Mouse (Mus musculus): Measurements from ENCODE around the gene Prcd. TPM values are rescaled to one million over a fixed set of nuclear protein-coding genes. Genes with fewer than 3 reads are reported as not detected.

Gene Prcd
- polyA plus RNA-seq (2012; ENCODE audit: low replicate concordance), result not detected in 2 replicates

DNA sequence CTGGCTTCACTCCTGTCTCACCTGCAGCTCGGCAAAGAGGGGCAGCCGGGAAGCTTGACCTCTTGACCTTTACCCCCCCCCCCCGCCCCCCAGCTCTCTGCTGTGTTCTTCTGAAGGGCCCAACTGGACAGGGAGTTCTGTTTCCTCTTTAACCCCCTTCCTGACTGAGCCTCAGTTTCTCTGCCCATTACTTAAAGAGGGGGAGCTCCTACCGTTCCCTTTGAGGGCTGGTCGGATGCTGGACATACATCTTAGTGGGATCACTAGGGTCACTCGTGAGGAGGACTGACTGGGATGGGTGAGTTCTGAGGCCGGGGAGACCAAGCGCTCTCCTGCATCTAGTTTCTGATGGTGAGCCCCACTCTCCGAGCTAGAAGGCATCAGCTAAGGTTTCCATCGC is at the start of gene Prcd:
Gene Prcd (plus strand): TSS at position 301 of the 400 bp plus-strand sequence.

DNA sequence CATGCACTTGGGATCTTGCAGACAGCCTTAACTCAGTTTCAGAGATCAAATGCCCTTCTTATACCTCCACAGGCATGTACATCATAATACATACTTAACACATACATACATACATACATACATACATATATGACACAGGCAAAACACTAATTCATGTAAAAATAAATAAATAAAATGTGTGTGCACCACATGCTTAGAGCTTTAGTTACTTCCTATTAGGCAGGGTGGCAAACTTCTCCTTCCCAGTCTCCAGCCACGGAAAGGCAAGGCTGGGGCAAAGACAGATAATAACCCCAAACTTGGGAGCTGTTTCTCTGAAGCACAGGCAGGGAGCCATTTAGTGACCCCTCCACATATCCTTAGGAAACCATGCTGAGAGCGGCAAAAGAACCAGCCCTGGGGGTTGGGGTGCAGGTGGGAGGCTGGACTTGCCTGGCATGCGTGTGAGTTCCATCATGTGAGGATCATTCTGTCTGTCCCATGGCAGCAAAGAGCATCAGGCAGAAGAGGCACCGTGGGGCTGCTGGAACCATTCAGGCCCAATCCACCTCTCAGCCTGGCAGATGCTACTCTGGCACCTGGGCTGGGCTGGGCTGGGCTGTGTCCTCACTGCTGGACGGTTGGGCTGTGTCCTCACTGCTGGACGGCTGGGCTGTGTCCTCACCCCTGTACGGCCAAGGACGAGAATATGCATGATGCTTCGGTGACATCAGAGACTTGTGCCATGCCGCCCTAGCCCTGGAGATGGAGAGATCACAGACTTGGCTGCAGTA is 26.8 kb upstream of the Prcd start, which contains the start of gene Rhbdf2:
Gene Rhbdf2 (minus strand): TSS at position 721 of the 773 bp plus-strand sequence.

DNA sequence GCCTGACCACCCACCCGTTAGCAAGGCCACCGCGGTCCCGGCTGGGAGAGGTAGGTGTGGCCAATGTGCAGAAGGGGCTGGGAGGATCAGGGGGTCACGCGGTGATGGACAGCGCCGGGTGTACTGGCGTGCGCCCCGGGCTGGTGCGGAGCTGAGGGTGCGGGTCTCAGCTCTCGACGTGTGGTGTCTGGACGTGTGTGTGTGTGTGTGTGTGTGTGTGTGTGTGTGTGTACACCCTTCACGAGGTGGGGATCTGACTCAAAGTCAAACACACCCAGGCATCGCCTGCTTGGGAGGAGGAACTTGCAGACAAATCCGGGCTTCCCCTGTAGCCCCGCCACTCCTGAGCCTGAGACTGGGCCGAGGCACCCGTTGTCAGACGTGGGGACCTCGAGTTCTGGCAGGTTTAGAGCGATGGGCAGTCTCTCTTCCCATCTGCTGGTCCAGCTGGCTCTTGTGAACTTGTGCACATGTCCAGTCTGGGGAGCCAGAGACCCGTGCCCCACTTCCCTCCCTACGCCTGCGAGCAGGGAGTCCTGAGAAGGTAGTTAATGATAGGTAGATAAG is 1.0 kb downstream of the Prcd start, which contains the start of gene Cygb:
Gene Cygb (minus strand): TSS at position 59 of the 567 bp plus-strand sequence.

Other genes with a start within 250 kb of the Prcd start
- gene Rnf157, start 240.5 kb upstream of the Prcd start, polyA plus RNA-seq (2012; ENCODE audit: low replicate concordance), result 3.8 and 6.9 TPM in 2 replicates
- 367 and 1,263 TPM in 2 replicates for gene Ubald2, start 219.4 kb upstream of the Prcd start, polyA plus RNA-seq (2012; ENCODE audit: low replicate concordance)
- 0.03 TPM in 1 of 2 replicates, not detected in the other for gene Qrich2, start 187.3 kb upstream of the Prcd start, polyA plus RNA-seq (2012; ENCODE audit: low replicate concordance)
- gene Prpsap1, start 159.3 kb upstream of the Prcd start, polyA plus RNA-seq (2012; ENCODE audit: low replicate concordance), result 97.3 and 125 TPM in 2 replicates
- gene Sphk1, start 122.6 kb upstream of the Prcd start, polyA plus RNA-seq (2012; ENCODE audit: low replicate concordance), result 366 and 395 TPM in 2 replicates
- 65.0 and 89.5 TPM in 2 replicates for gene Ube2o, start 72.1 kb upstream of the Prcd start, polyA plus RNA-seq (2012; ENCODE audit: low replicate concordance)
- 0.13 TPM in 1 of 2 replicates, not detected in the other for gene Aanat, start 67.1 kb upstream of the Prcd start, polyA plus RNA-seq (2012; ENCODE audit: low replicate concordance)
- gene Rhbdf2, start 26.5 kb upstream of the Prcd start, polyA plus RNA-seq (2012; ENCODE audit: low replicate concordance), result 62.6 and 75.2 TPM in 2 replicates
- gene Cygb, start 779 bp downstream of the Prcd start, polyA plus RNA-seq (2012; ENCODE audit: low replicate concordance), result 0.69 and 0.93 TPM in 2 replicates
- not detected in 2 replicates for gene St6galnac1, start 122.0 kb downstream of the Prcd start, polyA plus RNA-seq (2012; ENCODE audit: low replicate concordance)
- 1.1 and 1.2 TPM in 2 replicates for gene Mxra7, start 174.5 kb downstream of the Prcd start, polyA plus RNA-seq (2012; ENCODE audit: low replicate concordance)
- 76.3 and 81.2 TPM in 2 replicates for gene Mettl23, start 189.7 kb downstream of the Prcd start, polyA plus RNA-seq (2012; ENCODE audit: low replicate concordance)
- gene Jmjd6, start 189.9 kb downstream of the Prcd start, polyA plus RNA-seq (2012; ENCODE audit: low replicate concordance), result 26.1 and 44.1 TPM in 2 replicates
- gene Mfsd11, start 198.9 kb downstream of the Prcd start, polyA plus RNA-seq (2012; ENCODE audit: low replicate concordance), result 11.9 and 13.4 TPM in 2 replicates
- 1,615 and 1,893 TPM in 2 replicates for gene Srsf2, start 199.6 kb downstream of the Prcd start, polyA plus RNA-seq (2012; ENCODE audit: low replicate concordance)